Mouse (Mus musculus) MN1 (cell line): ENCODE measurements around the gene Samd7.

Experiments used
- DNase-seq: peaks from one replicate; pipeline ENCODE4 v3.0.0-alpha.2; 2016; ENCODE audit warnings: low spot score

Samd7 gene

GRCm38 (mm10) chr3:30765311-30766027 lies 19.4 kb downstream of the Samd7 start:
- DNase-seq, result no peak

GRCm38 (mm10) chr3:30766177-30766576 lies 20.1 kb downstream of the Samd7 start:
- DNase-seq, result no peak

- no peak for DNase-seq
These were observed 21.2 kb downstream of the Samd7 start for GRCm38 (mm10) chr3:30767271-30767670.

- DNase-seq, result no peak
These were observed 23.8 kb downstream of the Samd7 start for GRCm38 (mm10) chr3:30769755-30770515.

- DNase-seq, result no peak
These were observed 25.5 kb downstream of the Samd7 start for GRCm38 (mm10) chr3:30771560-30771959.

GRCm38 (mm10) chr3:30772631-30773030 lies 26.5 kb downstream of the Samd7 start:
- DNase-seq, result no peak

- DNase-seq, result no peak
These were observed 28.6 kb downstream of the Samd7 start for GRCm38 (mm10) chr3:30774677-30775076.

GRCm38 (mm10) chr3:30777984-30778383 lies 31.9 kb downstream of the Samd7 start:
- no peak for DNase-seq

DNA sequence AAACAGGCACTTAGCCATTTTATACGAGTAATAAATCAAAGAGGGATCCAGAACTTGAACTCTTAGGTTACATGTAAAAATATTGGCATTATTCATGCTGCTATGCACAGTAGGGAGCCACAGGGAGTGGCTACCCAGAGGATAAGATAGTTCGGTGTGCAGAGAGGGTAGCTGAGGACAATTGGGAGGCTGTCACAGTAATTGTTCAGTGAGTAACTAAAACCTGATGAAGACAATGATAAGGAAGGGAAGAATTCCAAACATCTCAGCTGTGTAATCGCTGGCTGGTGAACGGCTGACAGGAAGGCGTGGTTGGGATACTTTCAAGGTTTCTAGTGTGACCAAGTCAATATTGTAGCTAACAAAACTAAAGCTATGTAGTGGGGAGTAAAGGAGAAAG lies 42.4 kb downstream of the Samd7 start:
- DNase-seq, result no peak

- DNase-seq, result peak; percentile 93
These were observed 46.8 kb downstream of the Samd7 start, which contains the start of gene Sec62 for GRCm38 (mm10) chr3:30792737-30793402. Gene Sec62, plus strand, starts transcription at chr3:30792875.

DNA sequence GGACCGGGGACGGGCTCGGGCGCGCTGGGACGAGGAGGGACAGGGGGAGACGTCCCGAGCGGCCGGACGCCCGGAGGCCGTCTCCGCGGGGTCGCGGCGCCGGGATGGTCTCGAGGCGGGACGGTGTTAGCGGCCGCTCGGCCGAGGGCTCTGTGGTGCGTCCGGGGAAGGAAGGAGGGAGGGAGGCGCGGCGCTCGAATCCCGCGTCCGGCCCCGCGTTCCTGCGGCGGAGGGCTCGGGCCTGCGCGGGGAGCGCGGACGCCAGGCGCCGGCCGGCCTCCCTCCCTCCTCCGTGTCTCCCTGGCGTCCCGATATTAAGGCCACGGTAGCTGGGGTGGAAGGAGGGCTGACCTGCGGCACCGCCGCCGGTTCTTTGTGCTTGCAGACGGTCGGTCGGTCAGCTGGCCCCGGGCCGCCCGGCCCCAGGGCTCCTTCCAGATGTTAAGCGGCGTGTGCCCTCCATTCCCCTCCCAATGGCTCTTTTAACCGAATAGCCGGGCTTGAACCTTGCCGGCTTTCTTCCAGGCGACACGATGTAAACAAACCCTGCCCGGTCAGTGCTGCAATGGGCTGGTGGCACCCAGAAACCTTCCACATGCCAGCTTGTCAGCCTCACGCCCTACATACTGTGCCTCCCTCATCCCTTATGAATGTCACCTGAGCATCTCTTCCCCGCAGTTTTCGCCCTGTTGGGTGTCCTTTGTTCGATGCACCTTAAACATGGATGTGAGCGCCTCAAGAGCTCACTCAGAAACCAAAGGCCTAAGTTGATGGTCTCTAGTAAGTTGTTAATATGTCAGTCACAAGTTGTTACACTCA lies 47.5 kb downstream of the Samd7 start:
- DNase-seq, result peak; percentile 48

GRCm38 (mm10) chr3:30802171-30802570 lies 56.1 kb downstream of the Samd7 start:
- no peak for DNase-seq

GRCm38 (mm10) chr3:30812881-30813280 lies 66.8 kb downstream of the Samd7 start:
- no peak for DNase-seq
